Mouse (Mus musculus) lung, adult 2 months (tissue): ENCODE data around the gene Amph. TPM values are rescaled to one million over a fixed set of nuclear protein-coding genes. Genes with fewer than 3 reads are reported as not detected.

Experiments
- DNase-seq: peaks from one replicate; pipeline ENCODE4 v3.0.0; 2022
- H3K4me1 ChIP-seq: fragments of 200-500 bp; 2 replicates; pipeline ENCODE4 v1.6.1; 2011; ENCODE audit warnings: low read length; ENCODE audit not compliant: control insufficient read depth, insufficient read depth
- H3K4me3 ChIP-seq: fragments of 200-500 bp; replicated peaks from 2 replicates; pipeline ENCODE3; 2011; ENCODE audit warnings: low read depth, mild to moderate bottlenecking, control low read depth, low read length; ENCODE audit errors: extremely low read depth
- CTCF ChIP-seq: fragments of 200-500 bp; IDR thresholded peaks from 2 replicates; pipeline ENCODE4 v1.5.1; 2011; ENCODE audit warnings: mild to moderate bottlenecking, low read length, control low read depth; ENCODE audit not compliant: insufficient read depth
- POLR2A ChIP-seq: fragments of 200-500 bp; IDR thresholded peaks from 2 replicates; pipeline ENCODE4 v1.6.1; 2011; ENCODE audit warnings: low read depth, mild to moderate bottlenecking, control low read depth, low read length, borderline replicate concordance; ENCODE audit errors: extremely low read depth
- WGBS: fragments of 180-500 bp; shearing (Covaris S2); methylation state at CpG from one replicate; pipeline ENCODE4 v1.1.7; 2018; 5-methylcytosine and 5-hydroxymethylcytosine counted together
- polyA plus RNA-seq: library from polyadenylated mRNA; depleted of rRNA; stranded (reverse); fragments of >200 nt; gene quantifications from 2 replicates; pipeline ENCODE4 v1.2.3, GENCODE M21; 2012

Amph gene
- polyA plus RNA-seq, 1 experiment, result 14.3 TPM

DNA sequence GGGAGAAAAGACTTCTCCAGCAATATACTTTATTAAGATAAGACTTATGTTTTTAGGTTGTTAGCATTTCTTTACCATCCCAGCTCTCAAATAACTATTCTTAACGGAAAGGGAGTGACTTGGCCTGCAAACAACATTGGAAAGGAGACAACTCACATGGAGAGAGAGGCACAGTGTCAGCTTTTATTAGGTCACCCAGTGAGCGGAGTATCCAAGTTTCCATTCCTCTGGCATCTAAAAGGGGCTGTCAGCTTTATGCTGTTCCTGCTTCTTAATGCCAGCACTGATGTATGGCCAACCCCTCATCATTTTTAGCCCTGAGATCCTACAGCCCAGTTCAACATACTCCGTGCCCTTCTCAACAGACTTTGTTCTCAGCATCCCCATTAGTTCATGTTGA, 74.3 kb downstream of the Amph start:
- Histone ChIP-seq H3K4me1 (no peaks in the 10 kb centered on the region), H3K4me3 (no peak overlapping the region)
- TF ChIP-seq CTCF (no peak), POLR2A (no peak)
- no peak for DNase-seq
- WGBS, result 56% methylated on average over 3 of the region's 3 CpGs

DNA sequence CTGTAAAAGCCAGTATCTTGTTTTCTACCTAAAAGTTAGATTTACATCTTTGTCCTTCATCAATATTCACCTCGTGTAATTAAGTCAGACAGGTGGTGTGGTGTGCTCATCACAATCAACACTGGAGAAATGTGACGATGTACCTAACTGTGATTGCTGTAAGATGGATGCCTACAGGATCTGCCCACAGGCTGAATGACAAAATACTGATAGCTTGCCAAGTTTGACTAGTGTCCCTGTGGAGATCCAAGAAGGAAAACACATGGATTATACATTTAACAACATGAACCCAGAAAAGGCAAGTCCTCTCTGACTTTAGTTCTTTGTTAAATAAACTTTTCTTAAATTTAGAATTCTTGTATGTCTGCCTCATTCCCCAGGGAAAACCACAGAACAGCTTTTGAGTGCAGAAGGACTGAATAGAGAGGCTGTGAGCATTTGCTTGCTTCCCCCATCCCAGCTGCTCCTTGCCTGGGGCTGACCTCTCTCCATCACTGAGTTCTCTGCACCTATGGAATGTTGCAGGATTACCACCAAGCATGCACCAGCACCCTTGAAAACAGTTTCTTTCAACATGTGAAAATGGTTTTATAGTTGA, 77.2 kb downstream of the Amph start:
- WGBS, result 60% methylated on average over 2 of the region's 2 CpGs
- TF ChIP-seq CTCF (no peak), POLR2A (no peak)
- no peak for DNase-seq

DNA sequence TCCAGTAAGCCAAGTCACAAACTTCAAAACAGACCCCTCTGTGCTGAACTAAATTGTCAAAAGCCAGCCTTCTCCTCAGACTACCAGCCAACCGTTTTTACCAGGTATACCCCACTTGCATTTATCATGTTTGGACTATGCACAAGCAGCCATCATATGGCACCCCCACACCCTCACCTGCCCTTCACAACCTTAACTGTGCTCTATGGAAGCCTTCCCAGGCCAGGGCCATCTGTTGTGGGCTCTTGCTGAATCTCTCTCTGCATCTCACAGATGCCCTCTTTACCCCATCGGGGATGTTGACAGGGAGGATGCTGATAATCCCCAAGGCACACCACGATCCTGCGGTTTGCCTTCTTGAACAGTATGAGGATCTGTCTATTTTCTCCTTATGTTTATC, 77.9 kb downstream of the Amph start:
- 72% methylated on average over 4 of the region's 4 CpGs for WGBS
- TF ChIP-seq POLR2A (no peak), CTCF (no peak)

More for the DNA sequence above, 77.2 kb downstream of the Amph start:
- Histone ChIP-seq H3K4me1 (no peaks in the 10 kb centered on the region), H3K4me3 (no peak overlapping the region)

DNA sequence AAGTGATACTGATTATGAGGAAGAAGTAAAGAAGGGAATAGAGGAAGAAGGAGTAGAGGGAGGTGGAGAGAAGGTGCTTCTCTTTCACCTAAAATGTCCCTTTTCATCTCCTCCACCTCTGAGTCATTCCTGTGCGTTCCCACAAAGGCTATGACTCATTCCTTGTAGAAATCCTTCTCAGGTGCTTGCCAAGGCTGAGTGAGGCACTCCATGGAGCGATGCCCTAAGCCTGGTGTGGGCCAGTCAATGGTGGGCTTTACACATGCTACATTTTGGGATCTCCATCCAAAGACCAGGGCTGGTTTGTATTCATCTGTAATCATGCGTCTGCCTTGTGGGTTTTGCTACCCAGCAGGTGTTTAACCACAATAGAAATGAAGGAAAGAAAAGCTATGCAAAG, 78.9 kb downstream of the Amph start:
- Histone ChIP-seq H3K4me3 (no peak overlapping the region), H3K4me1 (no peaks in the 10 kb centered on the region)
- 70% methylated on average over 3 of the region's 3 CpGs for WGBS
- DNase-seq, result no peak
- TF ChIP-seq CTCF, result no peak
- no peak for TF ChIP-seq POLR2A

More for the DNA sequence above, 77.9 kb downstream of the Amph start:
- H3K4me3 ChIP-seq, result no peak overlapping the region
- no peaks in the 10 kb centered on the region for H3K4me1 ChIP-seq
- no peak for DNase-seq

DNA sequence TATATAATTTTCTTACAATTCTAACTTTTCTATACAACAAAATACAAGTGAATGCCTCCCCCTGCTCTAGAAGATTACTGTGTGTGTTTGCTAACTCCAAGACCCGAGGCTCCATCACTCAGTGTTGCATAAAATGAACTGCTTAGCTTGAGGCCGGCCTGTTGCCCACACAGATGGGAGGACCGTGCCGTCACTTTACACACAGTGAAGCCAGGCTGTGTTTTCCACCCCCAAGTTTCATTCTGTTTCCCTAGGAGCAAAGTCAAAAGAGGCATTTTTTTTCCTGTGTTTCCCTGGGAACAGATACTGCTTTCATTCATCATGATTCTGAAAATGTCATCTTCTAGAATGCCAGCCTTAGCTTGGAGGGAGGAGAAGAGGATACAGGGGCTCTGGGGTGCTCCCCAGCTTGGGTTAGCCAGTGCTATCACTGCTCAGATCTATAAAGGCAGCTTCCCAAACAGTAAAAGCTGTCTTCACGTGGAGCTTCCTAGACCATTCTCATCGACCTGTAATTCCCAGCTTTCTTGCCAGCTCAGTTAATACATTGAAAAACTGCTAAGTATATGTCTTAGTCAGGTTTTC, 79.9 kb downstream of the Amph start:
- no peaks in the 10 kb centered on the region for H3K4me1 ChIP-seq
- no peak overlapping the region for H3K4me3 ChIP-seq
- WGBS, result 64% methylated on average over 6 of the region's 6 CpGs
- no peak for DNase-seq
- no peak for TF ChIP-seq CTCF
- no peak for TF ChIP-seq POLR2A

DNA sequence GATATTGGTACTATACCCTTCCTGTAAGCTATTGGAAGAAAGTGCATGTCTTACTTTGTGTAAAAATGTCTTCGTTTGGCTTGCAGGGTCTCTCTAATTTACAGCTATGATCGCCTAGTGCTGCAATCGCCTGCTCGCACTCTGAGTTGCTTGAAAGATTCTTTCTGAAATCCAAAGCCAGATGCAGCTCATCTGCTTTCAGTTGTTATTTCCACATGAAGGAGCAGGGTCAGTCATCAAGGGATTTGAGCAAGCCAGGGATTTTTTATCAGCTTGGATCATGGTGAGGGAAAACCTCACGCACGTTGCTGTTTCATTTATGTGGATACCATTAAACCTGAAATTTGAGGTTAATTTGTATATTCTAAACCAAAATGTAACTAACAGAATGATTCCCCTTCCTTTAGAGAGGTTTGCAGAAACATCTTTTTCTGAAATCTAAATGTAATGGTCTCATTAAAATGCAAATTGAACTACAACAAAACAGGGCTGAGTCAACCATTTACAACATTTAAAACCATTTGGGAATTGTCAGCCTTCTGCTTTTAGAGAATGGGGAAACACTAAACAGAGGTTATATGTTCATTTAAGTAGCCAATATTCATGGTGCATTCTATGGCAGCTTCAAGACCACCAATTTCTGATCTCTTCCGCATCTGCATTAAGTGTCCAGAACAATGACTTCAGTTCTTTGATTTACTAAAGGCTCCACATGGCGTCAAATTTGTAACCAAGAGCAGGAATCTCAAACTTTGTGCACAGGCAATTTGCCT, 84.1 kb downstream of the Amph start:
- H3K4me1 ChIP-seq, result no peaks in the 10 kb centered on the region
- no peak for TF ChIP-seq CTCF
- no peak for TF ChIP-seq POLR2A
- WGBS, result 74% methylated on average over 8 of the region's 8 CpGs
- H3K4me3 ChIP-seq, result no peak overlapping the region
- no peak for DNase-seq

DNA sequence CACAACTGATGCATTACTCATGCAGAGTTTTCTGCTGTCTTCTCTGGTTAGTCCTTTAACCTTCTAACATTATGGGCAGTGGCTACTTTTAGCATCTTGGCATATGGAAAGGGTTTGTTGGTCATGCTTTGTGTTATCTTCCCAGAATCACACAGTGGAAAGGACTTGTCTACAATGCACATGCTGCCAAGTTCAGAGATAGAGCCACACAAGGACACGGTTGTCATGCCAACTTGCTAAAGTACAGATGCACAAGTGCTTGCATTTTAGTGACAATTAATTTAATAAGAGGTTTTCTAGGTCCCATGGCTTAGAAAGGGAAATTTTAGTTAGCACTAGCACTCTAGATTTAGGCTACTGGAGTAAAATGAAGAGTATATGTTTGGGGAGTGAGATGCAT, 104.1 kb downstream of the Amph start:
- TF ChIP-seq POLR2A (no peak), CTCF (no peak)
- H3K4me3 ChIP-seq, result no peak overlapping the region
- WGBS, result 65% methylated on average over 1 of the region's 1 CpGs

DNA sequence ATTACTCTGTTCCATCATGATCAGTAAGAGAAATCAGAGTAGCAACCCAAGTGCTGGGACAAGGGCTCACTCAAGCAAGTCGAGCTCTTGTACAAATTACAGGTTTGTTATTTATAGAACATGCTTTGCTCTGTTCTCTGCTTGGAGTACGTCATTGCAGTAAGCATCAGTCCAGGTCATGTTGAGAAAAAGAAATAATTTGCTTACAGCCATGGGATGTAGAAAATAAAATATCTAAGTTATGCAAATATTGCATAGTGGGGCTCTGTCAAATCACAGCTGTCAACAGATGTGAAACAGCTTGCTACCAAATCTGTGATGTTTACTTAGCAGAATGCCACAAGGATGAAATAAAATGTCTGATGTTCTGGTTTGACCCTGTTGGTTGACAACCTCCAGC, 106.5 kb downstream of the Amph start:
- no peak for DNase-seq
- TF ChIP-seq CTCF (no peak), POLR2A (no peak)
- H3K4me3 ChIP-seq, result no peak overlapping the region
- WGBS, result 45% methylated on average over 2 of the region's 2 CpGs
- H3K4me1 ChIP-seq, result no peaks in the 10 kb centered on the region

More for the DNA sequence above, 104.1 kb downstream of the Amph start:
- H3K4me1 ChIP-seq, result no peaks in the 10 kb centered on the region
- no peak for DNase-seq

DNA sequence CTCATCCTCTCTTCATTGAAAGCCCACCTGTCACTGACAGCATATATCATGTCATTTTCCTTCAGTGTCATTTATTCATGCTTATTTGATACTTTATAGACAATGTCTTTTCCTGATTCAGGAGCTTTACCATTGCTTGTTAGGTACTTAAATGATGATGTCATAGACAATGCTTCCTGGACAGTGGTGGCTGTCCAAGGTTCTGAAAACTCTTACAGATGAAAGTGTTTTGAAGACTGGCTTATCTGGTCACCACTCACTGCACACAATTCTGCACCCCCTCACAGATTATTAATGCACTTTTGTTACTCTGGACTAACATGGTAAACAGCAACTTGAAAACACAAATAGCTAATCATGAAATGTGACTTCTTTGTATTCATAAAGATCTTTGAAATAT, 124.3 kb downstream of the Amph start:
- no peak overlapping the region for H3K4me3 ChIP-seq
- TF ChIP-seq POLR2A, result no peak
- TF ChIP-seq CTCF, result no peak
- H3K4me1 ChIP-seq, result no peaks in the 10 kb centered on the region
- no peak for DNase-seq

DNA sequence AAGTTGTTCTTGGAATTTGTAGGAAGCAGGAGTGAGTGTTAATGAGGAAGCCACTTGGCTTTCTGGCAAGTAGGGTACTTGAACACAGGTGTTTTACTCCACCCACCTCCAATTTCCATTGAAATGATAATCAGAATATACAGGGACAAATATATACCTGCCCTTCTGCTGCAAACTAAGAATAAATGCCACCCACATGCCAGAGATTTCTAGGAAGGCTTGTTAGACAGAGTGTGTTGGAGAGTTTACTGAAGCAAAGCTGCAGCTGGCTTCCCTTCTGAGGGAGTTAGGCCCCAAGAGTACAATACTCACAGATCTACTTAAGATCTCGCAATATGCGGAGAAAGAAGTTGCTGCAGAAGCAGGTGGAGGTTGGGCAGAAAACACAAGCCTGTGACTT, 129.4 kb downstream of the Amph start:
- TF ChIP-seq CTCF (no peak), POLR2A (no peak)
- no peaks in the 10 kb centered on the region for H3K4me1 ChIP-seq

More for the DNA sequence above, 129.4 kb downstream of the Amph start:
- no peak overlapping the region for H3K4me3 ChIP-seq
- 87% methylated on average over 2 of the region's 2 CpGs for WGBS
- no peak for DNase-seq
